Mouse (Mus musculus) splenic B cell, adult 2 months (primary cell): Measurements from ENCODE around the gene Slco2a1.

ENCODE experiments used
- DNase-seq: peaks from one replicate; pipeline ENCODE4 v3.0.0-alpha.2; 2011; ENCODE audit warnings: low read depth, low spot score
- H3K27me3 ChIP-seq: 2 replicates; pipeline ENCODE4 v1.6.1; 2012; ENCODE audit warnings: mild to moderate bottlenecking, low read length, moderate library complexity, mixed read lengths; ENCODE audit not compliant: control insufficient read depth, poor library complexity, insufficient read depth, severe bottlenecking
- H3K36me3 ChIP-seq: 2 replicates; pipeline ENCODE4 v1.6.1; 2012; ENCODE audit warnings: mild to moderate bottlenecking, low read length, moderate library complexity, mixed read lengths; ENCODE audit not compliant: control insufficient read depth, poor library complexity, insufficient read depth, severe bottlenecking

Gene Slco2a1

GRCm38 (mm10) chr9:103038266-103038665 lies 49.8 kb downstream of the Slco2a1 start:
- no peak for DNase-seq
- Histone ChIP-seq H3K27me3 (no peaks in the 10 kb centered on the region), H3K36me3 (no peaks in the 10 kb centered on the region; the same call in 1 of the 2 replicates)

GRCm38 (mm10) chr9:103038705-103039104 lies 50.2 kb downstream of the Slco2a1 start:
- no peaks in the 10 kb centered on the region; the same call in 1 of the 2 replicates for H3K36me3 ChIP-seq
- H3K27me3 ChIP-seq = no peaks in the 10 kb centered on the region
- no peak for DNase-seq

- DNase-seq = no peak
- Histone ChIP-seq H3K27me3 (no peaks in the 10 kb centered on the region), H3K36me3 (no peaks in the 10 kb centered on the region; the same call in 1 of the 2 replicates)
These were observed 52.1 kb downstream of the Slco2a1 start for GRCm38 (mm10) chr9:103040581-103040980.

GRCm38 (mm10) chr9:103045406-103045805 lies 56.9 kb downstream of the Slco2a1 start:
- no peak for DNase-seq
- Histone ChIP-seq H3K36me3 (no peaks in the 10 kb centered on the region), H3K27me3 (no peaks in the 10 kb centered on the region)

- Histone ChIP-seq H3K27me3 (no peaks in the 10 kb centered on the region), H3K36me3 (no peaks in the 10 kb centered on the region)
These were observed 60.6 kb downstream of the Slco2a1 start for GRCm38 (mm10) chr9:103049049-103049511.

GRCm38 (mm10) chr9:103053829-103054228 lies 65.3 kb downstream of the Slco2a1 start:
- no peaks in the 10 kb centered on the region for H3K27me3 ChIP-seq
- DNase-seq = no peak
- H3K36me3 ChIP-seq = no peaks in the 10 kb centered on the region

More at GRCm38 (mm10) chr9:103049049-103049511, 60.6 kb downstream of the Slco2a1 start:
- DNase-seq = no peak

GRCm38 (mm10) chr9:103055061-103055460 lies 66.5 kb downstream of the Slco2a1 start:
- Histone ChIP-seq H3K27me3 (no peaks in the 10 kb centered on the region), H3K36me3 (no peaks in the 10 kb centered on the region)
- DNase-seq = no peak

GRCm38 (mm10) chr9:103056164-103056563 lies 67.7 kb downstream of the Slco2a1 start:
- Histone ChIP-seq H3K27me3 (no peaks in the 10 kb centered on the region), H3K36me3 (no peaks in the 10 kb centered on the region)
- DNase-seq = no peak

GRCm38 (mm10) chr9:103060551-103060950 lies 72.0 kb downstream of the Slco2a1 start:
- no peak for DNase-seq
- H3K36me3 ChIP-seq = no peaks in the 10 kb centered on the region
- H3K27me3 ChIP-seq = no peaks in the 10 kb centered on the region

- no peak for DNase-seq
These were observed 73.0 kb downstream of the Slco2a1 start for GRCm38 (mm10) chr9:103061471-103062053.

GRCm38 (mm10) chr9:103063591-103063990 lies 75.1 kb downstream of the Slco2a1 start:
- H3K27me3 ChIP-seq = no peaks in the 10 kb centered on the region
- no peak for DNase-seq

More at GRCm38 (mm10) chr9:103061471-103062053, 73.0 kb downstream of the Slco2a1 start:
- Histone ChIP-seq H3K36me3 (no peaks in the 10 kb centered on the region), H3K27me3 (no peaks in the 10 kb centered on the region)

GRCm38 (mm10) chr9:103066845-103067244 lies 78.3 kb downstream of the Slco2a1 start:
- Histone ChIP-seq H3K36me3 (no peaks in the 10 kb centered on the region), H3K27me3 (no peaks in the 10 kb centered on the region)
- no peak for DNase-seq

More at GRCm38 (mm10) chr9:103063591-103063990, 75.1 kb downstream of the Slco2a1 start:
- no peaks in the 10 kb centered on the region for H3K36me3 ChIP-seq

- Histone ChIP-seq H3K36me3 (no peaks in the 10 kb centered on the region), H3K27me3 (no peaks in the 10 kb centered on the region)
- no peak for DNase-seq
These were observed 79.1 kb downstream of the Slco2a1 start for GRCm38 (mm10) chr9:103067651-103068050.

- H3K27me3 ChIP-seq = no peaks in the 10 kb centered on the region
- no peak for DNase-seq
- no peaks in the 10 kb centered on the region for H3K36me3 ChIP-seq
These were observed 80.3 kb downstream of the Slco2a1 start for GRCm38 (mm10) chr9:103068769-103069168.

GRCm38 (mm10) chr9:103071541-103072203 lies 83.2 kb downstream of the Slco2a1 start:
- Histone ChIP-seq H3K36me3 (no peaks in the 10 kb centered on the region), H3K27me3 (no peaks in the 10 kb centered on the region)
- DNase-seq = no peak
